Mouse (Mus musculus) C2C12 (cell line): ENCODE results near the gene Tbc1d1.

Experiments
- CEBPB ChIP-seq: IDR thresholded peaks from one replicate; pipeline ENCODE4 v1.6.1; 2011; ENCODE audit warnings: low read depth, mild to moderate bottlenecking, control low read depth, moderate library complexity
- CTCF ChIP-seq: IDR thresholded peaks from one replicate; pipeline ENCODE4 v1.5.1; 2011; ENCODE audit not compliant: control insufficient read depth, insufficient read depth, insufficient read length
- FOSL1 ChIP-seq: IDR thresholded peaks from one replicate; pipeline ENCODE4 v1.8.0; 2011; ENCODE audit warnings: mild to moderate bottlenecking, low read length; ENCODE audit not compliant: poor library complexity, insufficient read depth, severe bottlenecking
- MAX ChIP-seq: IDR thresholded peaks from one replicate; pipeline ENCODE4 v1.6.1; 2011; ENCODE audit warnings: mild to moderate bottlenecking, control low read depth
- MYOD1 ChIP-seq: IDR thresholded peaks from one replicate; pipeline ENCODE4 v1.6.1; 2011; ENCODE audit warnings: low read depth; ENCODE audit not compliant: control insufficient read depth, insufficient read length
- MYOG ChIP-seq: IDR thresholded peaks from one replicate; pipeline ENCODE4 v1.6.1; 2011; ENCODE audit not compliant: control insufficient read depth, insufficient read length; ENCODE audit errors: extremely low read depth
- USF1 ChIP-seq: IDR thresholded peaks from one replicate; pipeline ENCODE4 v1.6.1; 2011; ENCODE audit warnings: low read depth, mild to moderate bottlenecking, control low read depth, moderate library complexity

DNA sequence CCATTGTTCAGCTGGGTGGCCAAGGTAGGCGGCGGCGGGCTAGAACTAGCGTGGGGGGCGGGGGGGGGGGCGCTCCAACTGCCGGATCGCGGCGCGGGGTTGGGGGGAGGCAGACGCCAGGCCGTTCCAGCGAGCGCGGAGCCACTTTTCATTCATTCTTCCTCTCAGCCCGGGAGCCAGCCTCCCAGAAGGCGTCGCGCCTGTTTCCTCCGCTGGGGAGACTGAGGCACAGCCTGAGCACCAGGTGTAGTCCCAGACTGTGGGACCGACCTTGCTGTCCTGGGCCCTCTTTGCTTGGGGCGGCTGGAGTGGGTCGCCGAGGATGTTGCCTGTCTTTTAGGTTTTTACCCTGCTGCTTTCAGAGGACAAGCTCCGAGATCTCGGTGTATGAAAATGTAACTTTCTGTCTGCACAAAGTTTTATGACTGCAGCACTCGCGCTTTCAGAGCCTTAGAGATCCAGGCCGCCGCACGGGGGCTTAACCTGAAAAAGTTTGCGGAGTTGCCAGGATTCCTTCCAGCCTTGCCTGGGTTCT, 74.5 kb downstream of the Tbc1d1 start:
- no peak for TF ChIP-seq CTCF
- TF ChIP-seq MYOD1 = no peak
- no peak for TF ChIP-seq MAX
- TF ChIP-seq USF1 = no peak
- TF ChIP-seq MYOG = no peak
- no peak for TF ChIP-seq FOSL1
- no peak for TF ChIP-seq CEBPB
